In the genomic region with DNA sequence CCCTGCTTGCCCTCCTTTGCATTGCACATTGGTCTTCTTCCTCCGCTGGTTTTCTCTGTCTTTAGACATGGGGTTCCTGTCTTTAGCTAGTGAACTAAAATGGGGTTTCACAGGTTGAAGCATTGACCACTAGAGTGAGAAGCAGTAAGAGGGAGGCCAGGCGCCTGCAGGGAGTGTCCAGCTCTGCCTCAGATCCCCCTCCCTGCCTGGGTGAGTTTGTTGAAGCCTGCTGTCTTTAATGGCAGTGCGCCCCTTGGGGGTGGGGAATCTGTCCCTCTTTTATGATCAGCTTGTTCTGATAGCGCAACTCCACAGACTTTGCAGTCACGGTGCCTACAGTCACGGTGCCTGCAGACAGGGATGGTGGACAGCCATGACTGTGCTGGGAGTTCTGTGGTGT, we compare ENCODE assay signal across 34 mouse cellular contexts. TPM values are rescaled to one million over a fixed set of nuclear protein-coding genes. Genes with fewer than 3 reads are reported as not detected.
DNase-seq lines count a peak whose midpoint lies in the region; ATAC-seq lines count a peak whose summit lies in the region.
"Had no signal": no experiment of that assay in that cellular context is flagged by ENCODE, and none has a peak within 500 bp of the region (broad histone marks: within the 10 kb centered on the region; RNA-seq: fewer than 3 reads in every experiment).

No protein-coding gene starts in this region.

- ATAC-seq in erythroblast, adult 5-6 weeks (replicated peaks; ENCODE audit: low FRiP score, poor library complexity, severe bottlenecking), result no peak
- ATAC-seq: forebrain, embryonic 13.5 days; intestine, embryonic 15.5 days; midbrain, embryonic 16.5 days had no signal

- WGBS in heart, embryonic 10.5 days, result 67% methylated on average over 6 of the region's 6 CpGs

- H3K36me3 ChIP-seq in heart, embryonic 10.5 days, result no peaks in the 10 kb centered on the region
- H3K36me3 ChIP-seq: embryonic facial prominence, embryonic 13.5 days; intestine, embryonic 15.5 days; limb, embryonic 15.5 days; neural tube, embryonic 15.5 days had no signal

- H3K9me3 ChIP-seq in heart, embryonic 10.5 days, result no peaks in the 10 kb centered on the region
- H3K9me3 ChIP-seq: embryonic facial prominence, embryonic 13.5 days; forebrain, embryonic 13.5 days; intestine, embryonic 15.5 days; limb, embryonic 15.5 days; neural tube, embryonic 15.5 days had no signal

- DNase-seq in heart, embryonic 10.5 days (ENCODE audit: low spot score), result peak; percentile 54
- no peak for DNase-seq in heart, postnatal 14 days
- peak; percentile 23 for DNase-seq in kidney, postnatal 10 days
- no peak for DNase-seq in kidney, postnatal 25 days
- peak; percentile 47 for DNase-seq in retina, postnatal 1 day
- DNase-seq in retina, embryonic 14.5 days (ENCODE audit: low spot score), result no peak
- DNase-seq: adrenal gland, adult 2 months; cerebellum, adult 11-12 months; cerebellum, postnatal 25 days; embryo, embryonic 11 days; heart, postnatal 36 days; lung, embryonic 14.5 days; right cerebral cortex, postnatal 14 days had no signal

- H3K4me1 ChIP-seq in heart, embryonic 10.5 days, result no peaks in the 10 kb centered on the region
- H3K4me1 ChIP-seq: intestine, embryonic 15.5 days; limb, embryonic 15.5 days had no signal

- no peak overlapping the region for H3K4me3 ChIP-seq in heart, embryonic 10.5 days
- H3K4me3 ChIP-seq: embryonic facial prominence, embryonic 13.5 days; forebrain, embryonic 13.5 days; intestine, embryonic 15.5 days; limb, embryonic 15.5 days; myocyte; neural tube, embryonic 15.5 days had no signal

- no peak overlapping the region for H3K27ac ChIP-seq in heart, embryonic 10.5 days
- H3K27ac ChIP-seq: embryonic facial prominence, embryonic 13.5 days; forebrain, embryonic 13.5 days; hindbrain, embryonic 14.5 days; intestine, embryonic 15.5 days; limb, embryonic 15.5 days; liver, embryonic 14.5 days; neural tube, embryonic 15.5 days; stomach, postnatal 0 days had no signal

- peaks cover 20% of the 10 kb centered on the region for H3K27me3 ChIP-seq in heart, embryonic 10.5 days (ENCODE audit: insufficient read depth, poor library complexity, severe bottlenecking)
- H3K27me3 ChIP-seq: forebrain, embryonic 13.5 days; intestine, embryonic 15.5 days; limb, embryonic 15.5 days had no signal

- intact Hi-C loops in heart, postnatal 14 days (cut with DNase I), result no loop called here

RNA-seq across cellular contexts. Expression of a gene that starts 55.2 kb away (rescaled TPM):
- polyA plus RNA-seq in heart, embryonic 10.5 days (2016; fragmentation: Nextera tagmentation; extraction: Ambion mirVana), result not detected in 2 replicates
- not detected for total RNA-seq in heart, postnatal 14 days (2021)
- not detected in 2 replicates for total RNA-seq in erythroblast, adult 5-6 weeks (2015; ENCODE audit: low replicate concordance)
- total RNA-seq in erythroblast, adult 5-6 weeks (2017; ENCODE audit: low replicate concordance), result not detected in 2 replicates
- total RNA-seq: adrenal gland, adult 2 months; adrenal gland, postnatal 4 days; gastrocnemius, adult 8-10 months; heart, adult 18-20 months; heart, postnatal 36 days; layer of hippocampus, postnatal 14 days; megakaryocyte-erythroid progenitor cell, adult 5-6 weeks; MEL had no signal
- polyA plus RNA-seq: adrenal gland, adult 2 months; C2C12; embryonic facial prominence, embryonic 13.5 days; forebrain, embryonic 13.5 days; heart, embryonic 14.5 days; hindbrain, embryonic 14.5 days; intestine, embryonic 15.5 days; large intestine, adult 2 months; limb, embryonic 15.5 days; liver, embryonic 14.5 days; lung, embryonic 14.5 days; midbrain, embryonic 16.5 days; myocyte; neural tube, embryonic 15.5 days; stomach, postnatal 0 days; urinary bladder, adult 2 months had no signal

Comparison
In these comparisons a context has a peak if more than half of its experiments do, and no peak if none do; other contexts are left out.
1. DNase-seq: peak in heart, embryonic 10.5 days (single experiment), kidney, postnatal 10 days (single experiment) and retina, postnatal 1 day (single experiment); none in heart, postnatal 14 days (0 of 2), kidney, postnatal 25 days (0 of 2) and retina, embryonic 14.5 days (single experiment).